8 mouse cellular contexts compared by ENCODE assay signal in genomic region chrX:12936406-12937172, GRCm38 (mm10).
A peak's percentile ranks its signal among the peaks of the same experiment; 100 is the strongest.
DNase-seq lines count a peak whose midpoint lies in the region; ATAC-seq lines count a peak whose summit lies in the region.

No protein-coding gene starts in this region.

- no peaks in the 10 kb centered on the region for H3K36me3 ChIP-seq in erythroblast, embryonic 14.5 days (ENCODE audit: control insufficient read depth)
- H3K36me3 ChIP-seq in midbrain, embryonic 15.5 days (replicated peaks): no peaks in the 10 kb centered on the region

- H3K9me3 ChIP-seq in erythroblast, embryonic 14.5 days (ENCODE audit: control insufficient read depth, low read length): 0 out of 2 replicates have a peak, but pooled peaks cover 3% of the 10 kb centered on the region
- no peaks in the 10 kb centered on the region for H3K9me3 ChIP-seq in midbrain, embryonic 15.5 days

- 27% methylated on average over 43 of the region's 43 CpGs for WGBS in midbrain, embryonic 15.5 days

- peak; percentile 18 for DNase-seq in embryo, embryonic 10.5 days (ENCODE audit: low spot score)
- DNase-seq in heart, adult 9 months (ENCODE audit: low spot score in 2 of 2): peak; percentile 26 to 31
- peak; percentile 12 to 19 for DNase-seq in kidney, adult 8-10 months
- peak; percentile 31 for DNase-seq in liver
- peak; percentile 8 to 9 for DNase-seq in spleen, postnatal 14 days (ENCODE audit: low spot score in 2 of 2)

- peak overlapping the region; percentile 60 for H3K4me2 ChIP-seq in midbrain, embryonic 15.5 days

- peak overlapping the region; percentile 34; the same call in 1 of the 2 replicates for H3K9ac ChIP-seq in midbrain, embryonic 15.5 days

- H3K4me1 ChIP-seq in erythroblast, embryonic 14.5 days (ENCODE audit: control insufficient read depth): peaks cover 9% of the 10 kb centered on the region
- H3K4me1 ChIP-seq in midbrain, embryonic 15.5 days: no peaks in the 10 kb centered on the region

- H3K27ac ChIP-seq in midbrain, embryonic 15.5 days: no peak overlapping the region

- H3K27me3 ChIP-seq in erythroblast, embryonic 14.5 days (ENCODE audit: control insufficient read depth): peaks cover 13% of the 10 kb centered on the region
- H3K27me3 ChIP-seq in midbrain, embryonic 15.5 days (replicated peaks): no peaks in the 10 kb centered on the region

- H3K4me3 ChIP-seq in erythroblast, embryonic 14.5 days (replicated peaks): peak overlapping the region; percentile 58
- H3K4me3 ChIP-seq in midbrain, embryonic 15.5 days: peak overlapping the region; percentile 42

- ATAC-seq in erythroblast, adult 5-6 weeks (replicated peaks; ENCODE audit: low FRiP score, poor library complexity, severe bottlenecking): no peak
- peak; percentile 89 for ATAC-seq in midbrain, embryonic 15.5 days (replicated peaks)
